Mouse (Mus musculus): ENCODE data around the gene Dzip1.

DNA sequence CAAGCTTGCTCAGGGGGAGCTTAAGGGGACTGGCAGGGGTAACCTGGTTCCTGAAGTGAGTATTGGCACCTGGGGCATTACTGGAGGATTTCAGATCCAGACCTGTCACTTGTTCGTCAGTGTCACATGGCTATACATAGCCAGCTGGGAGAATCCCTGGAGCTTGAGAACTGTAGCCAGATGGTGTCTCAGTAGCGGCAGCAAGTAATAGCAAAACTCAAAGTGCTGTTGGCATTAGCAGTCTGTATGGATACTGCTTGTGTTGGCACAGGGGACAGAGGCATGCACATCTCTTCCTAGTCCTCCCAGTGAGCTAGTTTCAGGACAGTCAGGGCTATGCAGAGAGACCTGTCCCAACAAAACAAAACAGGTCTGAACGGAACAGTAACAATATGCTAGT, 32.8 kb upstream of the Dzip1 start:
- TF ChIP-seq CTCF (IDR thresholded peaks at IDR 0.05; ENCODE audit: low read depth) (no peak), EP300 (optimal IDR thresholded peaks at IDR 0.05) (no peak)

All from stomach, postnatal 0 days (tissue).